Mouse (Mus musculus): ENCODE measurements at regions not wholly inside any gene's neighbourhood (a gene's known extent, or its start where the extent isn't known, plus 50 kb on each side); places are given as distances from the start of the nearest gene placed in this dataset.

GRCm38 (mm10) chr15:15329796-15330195 is 1398.8 kb upstream of the Cdh9 start:
- peak; percentile 7 to 20 for DNase-seq

- DNase-seq, result no peak
Measured at GRCm38 (mm10) chr15:15331947-15332346, 1396.6 kb upstream of the Cdh9 start.

- no peak for DNase-seq
Measured at GRCm38 (mm10) chr15:15361841-15362240, 1366.7 kb upstream of the Cdh9 start.

- DNase-seq, result no peak
Measured at GRCm38 (mm10) chr15:15392300-15393022, 1336.1 kb upstream of the Cdh9 start.

Data from cerebellum, postnatal 14 days (tissue).